Mouse (Mus musculus) liver, postnatal 0 days (tissue): ENCODE results near the gene Cradd.

ENCODE experiments used
- CTCF ChIP-seq: sonication (generic); IDR thresholded peaks from 2 replicates; pipeline ENCODE4 v1.5.1; 2016; ENCODE audit warnings: antibody characterized with exemption, low read depth
- EP300 ChIP-seq: IDR thresholded peaks from 2 replicates; pipeline ENCODE4 v1.6.1; 2016; ENCODE audit warnings: antibody characterized with exemption, low read depth, mild to moderate bottlenecking

DNA sequence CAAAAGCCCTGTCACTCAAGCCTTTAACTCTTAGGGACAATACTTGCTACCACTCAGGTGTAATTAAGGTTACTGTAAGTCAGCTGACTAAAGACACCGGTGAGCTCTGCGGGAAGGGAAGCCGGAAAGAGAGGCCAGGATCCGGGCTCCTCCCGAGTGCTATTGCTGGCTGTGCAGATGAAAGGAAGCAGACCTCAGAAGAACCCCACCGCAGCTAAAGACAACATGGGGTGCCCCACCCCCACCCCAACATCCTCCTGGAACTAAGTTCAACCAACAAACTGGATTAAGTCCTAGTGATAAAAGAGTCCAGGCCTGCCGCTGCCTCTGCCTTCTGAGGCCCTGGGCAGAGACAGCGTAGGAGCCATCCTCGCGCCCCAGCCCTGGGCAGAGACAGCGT is 61.5 kb downstream of the Cradd start:
- TF ChIP-seq CTCF (no peak), EP300 (no peak)
